Mouse (Mus musculus) hindbrain, embryonic 11.5 days (tissue): Measurements from ENCODE around the gene Rnaseh1. TPM values are rescaled to one million over a fixed set of nuclear protein-coding genes. Genes with fewer than 3 reads are reported as not detected.

Experiments used
- ATAC-seq: fragments of 200-750 bp; cut with Nextera tagmentation; 2 replicates; pipeline ENCODE4 v1.8.0; 2017; ENCODE audit warnings: mild to moderate bottlenecking, moderate TSS enrichment, moderate library complexity; ENCODE audit not compliant: low FRiP score
- DNase-seq: peaks from one replicate; pipeline ENCODE4 v3.0.0-alpha.2; 2015; ENCODE audit warnings: low spot score
- H3K27ac ChIP-seq: fragments of 300-500 bp; sonication (generic); 2 replicates; pipeline ENCODE4 v1.5.1; 2014; ENCODE audit warnings: mild to moderate bottlenecking, low read depth, low read length
- H3K27me3 ChIP-seq: fragments of 300-500 bp; sonication (generic); 2 replicates; pipeline ENCODE4 v1.6.1; 2014; ENCODE audit warnings: mild to moderate bottlenecking, low read length, moderate library complexity, mixed read lengths; ENCODE audit not compliant: control insufficient read depth, insufficient read depth
- H3K36me3 ChIP-seq: fragments of 300-500 bp; sonication (generic); 2 replicates; pipeline ENCODE4 v1.6.1; 2014; ENCODE audit warnings: mild to moderate bottlenecking, low read length, moderate library complexity, mixed read lengths; ENCODE audit not compliant: control insufficient read depth, insufficient read depth
- H3K4me1 ChIP-seq: fragments of 300-500 bp; sonication (generic); replicated peaks from 2 replicates; pipeline ENCODE4 v1.6.1; 2014; ENCODE audit warnings: low read length, mixed read lengths; ENCODE audit not compliant: control insufficient read depth, insufficient read depth
- H3K4me2 ChIP-seq: fragments of 300-500 bp; sonication (generic); replicated peaks from 2 replicates; pipeline ENCODE4 v1.6.1; 2014; ENCODE audit warnings: mild to moderate bottlenecking, low read depth, low read length
- H3K4me3 ChIP-seq: fragments of 300-500 bp; sonication (generic); 2 replicates; pipeline ENCODE4 v1.5.1; 2014; ENCODE audit warnings: low read depth, low read length
- H3K9ac ChIP-seq: fragments of 300-500 bp; sonication (generic); 2 replicates; pipeline ENCODE4 v1.6.1; 2014; ENCODE audit warnings: low read depth, low read length
- H3K9me3 ChIP-seq: fragments of 300-500 bp; sonication (generic); 2 replicates; pipeline ENCODE4 v1.6.1; 2016; ENCODE audit warnings: low read length; ENCODE audit not compliant: control insufficient read depth
- WGBS: fragments of 180-500 bp; shearing (Covaris S2); extraction: QIAGEN DNeasy Blood & Tissue Kit; methylation state at CpG from one replicate; pipeline ENCODE4 v1.1.7; 2014; 5-methylcytosine and 5-hydroxymethylcytosine counted together
- polyA plus RNA-seq: library from polyadenylated mRNA; unstranded; fragments of >200 nt; fragmentation: Nextera tagmentation; extraction: Ambion mirVana; gene quantifications from 2 replicates; pipeline ENCODE4 v1.2.1, GENCODE M21; 2014

Rnaseh1 gene
- polyA plus RNA-seq, 1 experiment from 2014 or later: 25.4 TPM

GRCm38 (mm10) chr12:28622167-28622532 lies 27.3 kb upstream of the Rnaseh1 start:
- 62% methylated on average over 5 of the region's 5 CpGs for WGBS
- Histone ChIP-seq H3K27me3 (no peaks in the 10 kb centered on the region), H3K4me1 (no peaks in the 10 kb centered on the region), H3K27ac (no peak overlapping the region), H3K9ac (no peak overlapping the region), H3K4me3 (no peak overlapping the region), H3K4me2 (no peak overlapping the region), H3K36me3 (no peaks in the 10 kb centered on the region), H3K9me3 (no peaks in the 10 kb centered on the region)
- no peak for ATAC-seq
- DNase-seq: no peak

- WGBS: 81% methylated on average over 1 of the region's 1 CpGs
- Histone ChIP-seq H3K9me3 (no peaks in the 10 kb centered on the region), H3K9ac (no peak overlapping the region), H3K27ac (no peak overlapping the region), H3K4me1 (no peaks in the 10 kb centered on the region), H3K27me3 (no peaks in the 10 kb centered on the region), H3K4me2 (no peak overlapping the region), H3K36me3 (no peaks in the 10 kb centered on the region), H3K4me3 (no peak overlapping the region)
- DNase-seq (no peak), ATAC-seq (no peak)
Measured at GRCm38 (mm10) chr12:28622641-28623040, 26.8 kb upstream of the Rnaseh1 start.

GRCm38 (mm10) chr12:28623195-28623594 lies 26.2 kb upstream of the Rnaseh1 start, which contains the start of gene Colec11:
Gene Colec11 (minus strand): TSS chr12:28623377.
- no peak for DNase-seq
- WGBS: 63% methylated on average over 5 of the region's 5 CpGs
- no peak within 1 kb of the TSS for H3K9ac ChIP-seq
- ATAC-seq: no peak
- no peaks in the 10 kb centered on the region for H3K36me3 ChIP-seq
- H3K4me2 ChIP-seq: no peak within 1 kb of the TSS
- no peaks in the 10 kb centered on the region for H3K9me3 ChIP-seq
- no peaks in the 10 kb centered on the region for H3K27me3 ChIP-seq
- H3K27ac ChIP-seq: no peak within 1 kb of the TSS
- H3K4me1 ChIP-seq: no peaks in the 10 kb centered on the region
- H3K4me3 ChIP-seq: no peak within 1 kb of the TSS

GRCm38 (mm10) chr12:28624251-28624650 lies 25.2 kb upstream of the Rnaseh1 start:
- 97% methylated on average over 2 of the region's 2 CpGs for WGBS
- no peaks in the 10 kb centered on the region for H3K9me3 ChIP-seq
- no peak overlapping the region for H3K27ac ChIP-seq
- H3K9ac ChIP-seq: no peak overlapping the region
- DNase-seq: no peak
- H3K36me3 ChIP-seq: peaks cover 2% of the 10 kb centered on the region; the same call in 1 of the 2 replicates
- H3K27me3 ChIP-seq: no peaks in the 10 kb centered on the region
- no peaks in the 10 kb centered on the region for H3K4me1 ChIP-seq
- H3K4me3 ChIP-seq: no peak overlapping the region
- ATAC-seq: no peak
- no peak overlapping the region for H3K4me2 ChIP-seq

GRCm38 (mm10) chr12:28625407-28625806 lies 24.0 kb upstream of the Rnaseh1 start:
- peaks cover 12% of the 10 kb centered on the region for H3K36me3 ChIP-seq
- 78% methylated on average over 7 of the region's 7 CpGs for WGBS

GRCm38 (mm10) chr12:28627092-28627491 lies 22.3 kb upstream of the Rnaseh1 start:
- DNase-seq (no peak), ATAC-seq (no peak)
- H3K4me3 ChIP-seq: no peak overlapping the region
- no peak overlapping the region for H3K9ac ChIP-seq
- H3K9me3 ChIP-seq: no peaks in the 10 kb centered on the region
- H3K4me2 ChIP-seq: no peak overlapping the region
- H3K36me3 ChIP-seq: peaks cover 12% of the 10 kb centered on the region
- 81% methylated on average over 4 of the region's 4 CpGs for WGBS
- H3K4me1 ChIP-seq: no peaks in the 10 kb centered on the region
- H3K27ac ChIP-seq: no peak overlapping the region
- no peaks in the 10 kb centered on the region for H3K27me3 ChIP-seq

More at GRCm38 (mm10) chr12:28625407-28625806, 24.0 kb upstream of the Rnaseh1 start:
- Histone ChIP-seq H3K9ac (no peak overlapping the region), H3K4me2 (no peak overlapping the region), H3K4me3 (no peak overlapping the region), H3K27me3 (no peaks in the 10 kb centered on the region), H3K27ac (no peak overlapping the region), H3K4me1 (no peaks in the 10 kb centered on the region), H3K9me3 (no peaks in the 10 kb centered on the region)
- DNase-seq: no peak
- ATAC-seq: no peak

- Histone ChIP-seq H3K9me3 (no peaks in the 10 kb centered on the region), H3K27ac (no peak overlapping the region), H3K4me3 (no peak overlapping the region), H3K4me1 (no peaks in the 10 kb centered on the region), H3K27me3 (no peaks in the 10 kb centered on the region), H3K9ac (no peak overlapping the region), H3K36me3 (peaks cover 16% of the 10 kb centered on the region), H3K4me2 (no peak overlapping the region)
- 97% methylated on average over 2 of the region's 2 CpGs for WGBS
- no peak for ATAC-seq
- no peak for DNase-seq
Measured at GRCm38 (mm10) chr12:28628436-28628835, 21.0 kb upstream of the Rnaseh1 start.

GRCm38 (mm10) chr12:28635058-28635534 lies 14.3 kb upstream of the Rnaseh1 start:
- no peaks in the 10 kb centered on the region for H3K9me3 ChIP-seq
- peak overlapping the region; percentile 67 for H3K4me2 ChIP-seq
- H3K4me1 ChIP-seq: 0 out of 2 replicates have a peak, but pooled peaks cover 4% of the 10 kb centered on the region
- peak overlapping the region; percentile 82 for H3K27ac ChIP-seq
- 2% methylated on average over 23 of the region's 23 CpGs for WGBS
- H3K36me3 ChIP-seq: peaks cover 10% of the 10 kb centered on the region
- peak; percentile 39; the same call in 1 of the 2 replicates for ATAC-seq
- DNase-seq: no peak
- peak overlapping the region; percentile 98 for H3K9ac ChIP-seq
- H3K4me3 ChIP-seq: peak overlapping the region; percentile 92
- no peaks in the 10 kb centered on the region for H3K27me3 ChIP-seq
